Mouse (Mus musculus) olfactory bulb, adult 2 months (tissue): Measurements from ENCODE around the gene Gna12.

Experiments
- CTCF ChIP-seq: fragments of 200-500 bp; IDR thresholded peaks from 2 replicates; pipeline ENCODE4 v1.5.1; 2012; ENCODE audit warnings: low read depth, mild to moderate bottlenecking, low read length, moderate library complexity; ENCODE audit not compliant: insufficient read depth
- POLR2A ChIP-seq: fragments of 200-500 bp; IDR thresholded peaks from 2 replicates; pipeline ENCODE4 v1.6.1; 2012; ENCODE audit warnings: mild to moderate bottlenecking, low read depth, low read length, moderate library complexity; ENCODE audit not compliant: insufficient read depth

DNA sequence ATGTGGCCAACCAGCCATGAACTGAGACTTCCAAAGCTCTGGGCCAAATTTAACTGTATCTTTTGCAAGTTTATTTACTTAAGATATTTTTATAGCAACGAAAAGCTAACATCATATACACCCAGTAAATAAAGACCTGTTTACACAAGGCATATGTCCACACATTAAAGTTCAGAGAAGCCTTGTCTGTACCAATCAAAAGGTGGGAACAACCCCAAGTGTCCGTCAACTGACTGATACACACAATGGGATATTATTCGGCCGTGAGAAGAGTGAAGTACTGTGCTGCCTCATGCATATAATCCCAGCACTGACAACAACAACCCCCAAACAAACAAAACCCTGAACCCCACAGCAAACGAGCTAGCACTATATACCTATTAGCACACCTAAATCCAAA, 18.2 kb downstream of the Gna12 start:
- TF ChIP-seq POLR2A, result no peak
- TF ChIP-seq CTCF, result no peak
